Mouse (Mus musculus): ENCODE results near the gene Farsa. TPM values are rescaled to one million over a fixed set of nuclear protein-coding genes. Genes with fewer than 3 reads are reported as not detected.

Gene Farsa
- polyA plus RNA-seq, 1 experiment = 59.1 TPM

DNA sequence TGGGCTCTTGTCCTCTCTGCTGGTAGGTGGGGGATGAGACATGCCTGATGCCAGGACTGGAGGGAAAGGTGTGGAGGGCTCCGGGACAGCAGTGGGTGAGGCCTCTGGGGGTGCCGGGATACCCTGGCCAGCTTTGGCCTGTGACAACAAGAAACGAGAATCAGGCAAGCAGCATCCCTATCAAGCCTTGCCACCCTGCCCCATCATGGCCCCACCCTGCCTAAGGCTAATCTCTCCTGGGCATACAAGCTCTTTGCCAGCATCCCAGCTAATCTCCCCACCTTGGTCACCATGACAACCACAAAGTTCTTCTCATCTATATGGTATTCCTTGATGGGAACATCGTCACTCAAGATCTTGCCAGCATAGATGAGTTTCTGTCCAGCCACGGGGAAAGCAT, 18.3 kb upstream of the Farsa start:
- no peaks in the 10 kb centered on the region for H3K4me1 ChIP-seq (ENCODE audit: control insufficient read depth, insufficient read depth, low read length)
- WGBS = 54% methylated on average over 5 of the region's 5 CpGs

GRCm38 (mm10) chr8:84839411-84839810, 17.4 kb upstream of the Farsa start:
- no peaks in the 10 kb centered on the region for H3K4me1 ChIP-seq (ENCODE audit: control insufficient read depth, insufficient read depth, low read length)
- 53% methylated on average over 2 of the region's 2 CpGs for WGBS
- H3K27ac ChIP-seq (ENCODE audit: control insufficient read depth, insufficient read depth, low read depth, low read length, poor library complexity) = no peak overlapping the region; the same call in 1 of the 2 replicates
- peak overlapping the region; percentile 7 for H3K4me3 ChIP-seq (replicated peaks; ENCODE audit: control insufficient read depth, low read depth, low read length)
- no peak for TF ChIP-seq CTCF (IDR thresholded peaks at IDR 0.05; ENCODE audit: control insufficient read depth, insufficient read depth, low read length)
- no peak for TF ChIP-seq POLR2A (IDR thresholded peaks at IDR 0.05; ENCODE audit: borderline replicate concordance, control insufficient read depth, low read depth, low read length)

More for the DNA sequence above, 18.3 kb upstream of the Farsa start:
- TF ChIP-seq POLR2A (IDR thresholded peaks at IDR 0.05; ENCODE audit: borderline replicate concordance, control insufficient read depth, low read depth, low read length) (peak; percentile 83; the same call in 1 of the 2 replicates), CTCF (IDR thresholded peaks at IDR 0.05; ENCODE audit: control insufficient read depth, insufficient read depth, low read length) (no peak)
- Histone ChIP-seq H3K4me3 (replicated peaks; ENCODE audit: control insufficient read depth, low read depth, low read length) (peak overlapping the region; percentile 79), H3K27ac (ENCODE audit: control insufficient read depth, insufficient read depth, low read depth, low read length, poor library complexity) (peak overlapping the region; percentile 83)

- Histone ChIP-seq H3K4me3 (replicated peaks; ENCODE audit: control insufficient read depth, low read depth, low read length) (peak overlapping the region; percentile 85), H3K27ac (ENCODE audit: control insufficient read depth, insufficient read depth, low read depth, low read length, poor library complexity) (peak overlapping the region; percentile 71), H3K4me1 (ENCODE audit: control insufficient read depth, insufficient read depth, low read length) (no peaks in the 10 kb centered on the region; the same call in 1 of the 2 replicates)
- under 1% methylated on average over 7 of the region's 7 CpGs for WGBS
- TF ChIP-seq POLR2A (IDR thresholded peaks at IDR 0.05; ENCODE audit: borderline replicate concordance, control insufficient read depth, low read depth, low read length) (no peak), CTCF (IDR thresholded peaks at IDR 0.05; ENCODE audit: control insufficient read depth, insufficient read depth, low read length) (no peak)
Observed at GRCm38 (mm10) chr8:84839875-84840247, 16.9 kb upstream of the Farsa start.

GRCm38 (mm10) chr8:84840248-84840999, 16.4 kb upstream of the Farsa start, which contains the start of gene Rad23a:
Gene Rad23a, minus strand, starts transcription at chr8:84840665.
- peak; percentile 11; the same call in 1 of the 2 replicates for TF ChIP-seq CTCF (IDR thresholded peaks at IDR 0.05; ENCODE audit: control insufficient read depth, insufficient read depth, low read length)
- peak; percentile 92; the same call in 1 of the 2 replicates for TF ChIP-seq POLR2A (IDR thresholded peaks at IDR 0.05; ENCODE audit: borderline replicate concordance, control insufficient read depth, low read depth, low read length)
- WGBS = under 1% methylated on average over 55 of the region's 55 CpGs
- peak within 1 kb of the TSS; percentile 71 for H3K27ac ChIP-seq (ENCODE audit: control insufficient read depth, insufficient read depth, low read depth, low read length, poor library complexity)
- H3K4me3 ChIP-seq (replicated peaks; ENCODE audit: control insufficient read depth, low read depth, low read length) = peak within 1 kb of the TSS; percentile 85
- no peaks in the 10 kb centered on the region; the same call in 1 of the 2 replicates for H3K4me1 ChIP-seq (ENCODE audit: control insufficient read depth, insufficient read depth, low read length)

DNA sequence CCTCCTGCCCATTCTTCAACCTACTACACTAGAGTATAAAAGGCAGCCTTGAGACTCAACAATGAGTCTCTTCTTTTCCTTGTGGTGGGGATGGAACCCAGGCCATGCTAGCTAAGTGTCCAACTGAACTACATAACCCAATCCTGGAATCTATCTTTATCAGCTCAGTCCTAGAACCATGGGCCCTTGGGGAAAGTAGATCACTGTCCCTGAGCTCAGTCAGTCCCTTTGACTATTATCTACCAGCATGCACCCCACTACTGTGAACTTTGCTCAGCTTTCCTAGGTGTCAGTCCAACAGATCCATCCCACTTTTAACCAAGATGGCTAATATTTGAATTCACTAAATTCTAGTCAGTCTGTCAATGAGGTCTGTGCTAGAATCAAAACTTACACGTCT, 15.3 kb upstream of the Farsa start:
- H3K27ac ChIP-seq (ENCODE audit: control insufficient read depth, insufficient read depth, low read depth, low read length, poor library complexity) = no peak overlapping the region
- no peaks in the 10 kb centered on the region; the same call in 1 of the 2 replicates for H3K4me1 ChIP-seq (ENCODE audit: control insufficient read depth, insufficient read depth, low read length)

GRCm38 (mm10) chr8:84844397-84845070, 12.3 kb upstream of the Farsa start:
- Histone ChIP-seq H3K4me1 (ENCODE audit: control insufficient read depth, insufficient read depth, low read length) (peaks cover 4% of the 10 kb centered on the region; the same call in 1 of the 2 replicates), H3K27ac (ENCODE audit: control insufficient read depth, insufficient read depth, low read depth, low read length, poor library complexity) (no peak overlapping the region), H3K4me3 (replicated peaks; ENCODE audit: control insufficient read depth, low read depth, low read length) (peak overlapping the region; percentile 3)
- no peak for TF ChIP-seq CTCF (IDR thresholded peaks at IDR 0.05; ENCODE audit: control insufficient read depth, insufficient read depth, low read length)
- no peak for TF ChIP-seq POLR2A (IDR thresholded peaks at IDR 0.05; ENCODE audit: borderline replicate concordance, control insufficient read depth, low read depth, low read length)
- WGBS = 63% methylated on average over 9 of the region's 9 CpGs

More for the DNA sequence above, 15.3 kb upstream of the Farsa start:
- 71% methylated on average over 1 of the region's 1 CpGs for WGBS
- H3K4me3 ChIP-seq (replicated peaks; ENCODE audit: control insufficient read depth, low read depth, low read length) = no peak overlapping the region
- no peak for TF ChIP-seq POLR2A (IDR thresholded peaks at IDR 0.05; ENCODE audit: borderline replicate concordance, control insufficient read depth, low read depth, low read length)
- TF ChIP-seq CTCF (IDR thresholded peaks at IDR 0.05; ENCODE audit: control insufficient read depth, insufficient read depth, low read length) = no peak

DNA sequence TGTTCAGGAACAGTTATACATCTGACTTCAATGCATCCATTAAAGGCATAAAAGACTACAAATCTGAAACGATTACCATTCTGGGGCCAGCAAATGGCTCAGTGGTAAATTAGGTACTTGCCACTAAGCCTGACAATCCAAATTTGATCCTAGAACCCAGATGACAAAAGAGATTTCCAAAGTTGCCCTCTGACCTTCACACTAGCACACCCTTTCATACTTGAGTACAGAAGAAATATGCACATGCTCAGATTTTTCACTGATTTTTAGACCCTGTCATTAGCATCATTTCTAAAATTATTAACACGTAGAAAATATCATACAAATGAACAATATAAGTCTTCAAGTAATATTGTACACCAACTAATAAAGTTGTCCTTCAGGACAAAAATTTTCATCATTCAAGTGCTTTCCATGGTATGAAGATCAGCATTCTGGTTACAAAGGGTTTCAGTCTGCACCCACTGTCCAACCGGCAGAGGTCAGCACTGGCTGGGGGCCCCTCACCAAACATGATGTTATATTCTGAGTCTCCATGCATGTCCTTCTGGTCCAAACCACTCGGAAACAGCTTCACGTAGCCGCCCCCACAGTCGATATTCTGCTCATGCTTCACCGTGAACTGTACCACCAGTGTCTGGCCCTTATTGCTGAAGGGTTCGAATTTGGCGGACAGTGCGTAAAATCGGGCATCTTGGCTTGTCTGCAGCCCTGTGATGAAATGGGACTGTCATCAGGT, 11.3 kb upstream of the Farsa start:
- TF ChIP-seq POLR2A (IDR thresholded peaks at IDR 0.05; ENCODE audit: borderline replicate concordance, control insufficient read depth, low read depth, low read length) (no peak), CTCF (IDR thresholded peaks at IDR 0.05; ENCODE audit: control insufficient read depth, insufficient read depth, low read length) (peak; percentile 51; the same call in 1 of the 2 replicates)
- peaks cover 4% of the 10 kb centered on the region; the same call in 1 of the 2 replicates for H3K4me1 ChIP-seq (ENCODE audit: control insufficient read depth, insufficient read depth, low read length)
- H3K4me3 ChIP-seq (replicated peaks; ENCODE audit: control insufficient read depth, low read depth, low read length) = peak overlapping the region; percentile 89
- H3K27ac ChIP-seq (ENCODE audit: control insufficient read depth, insufficient read depth, low read depth, low read length, poor library complexity) = no peak overlapping the region
- 6% methylated on average over 12 of the region's 12 CpGs for WGBS

All from bone marrow, adult 2 months (tissue).